Mouse (Mus musculus): ENCODE measurements around the gene Gal3st2.
"Not testable (repeated sequence)": the region's sequence is repeated elsewhere in the genome, so short reads cannot be mapped to it uniquely, and the experiment has no call there.

The Gal3st2 gene

DNA sequence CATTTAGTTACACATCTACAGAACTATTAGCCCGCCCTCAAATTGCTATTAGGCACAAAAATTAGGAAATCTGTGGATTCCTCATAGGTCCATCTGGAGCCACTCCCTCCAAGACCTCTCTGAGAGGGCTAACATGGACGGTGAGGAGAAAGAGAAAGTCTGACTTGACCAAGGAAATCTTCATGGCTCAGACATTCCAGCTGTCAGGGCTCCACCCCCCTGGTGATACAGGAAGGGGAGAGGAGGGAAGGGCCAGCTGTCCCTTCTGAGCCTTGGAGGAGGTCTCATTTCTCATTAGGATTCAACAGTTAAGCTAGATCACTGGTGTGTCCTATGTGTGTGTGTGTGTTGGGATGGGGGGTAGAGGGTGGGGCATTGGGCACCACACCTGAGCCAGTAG lies at the start of gene Gal3st2:
TSS of gene Gal3st2 (plus strand) at position 259 of the 400 bp plus-strand sequence.
- not testable (repeated sequence) for DNase-seq

DNA sequence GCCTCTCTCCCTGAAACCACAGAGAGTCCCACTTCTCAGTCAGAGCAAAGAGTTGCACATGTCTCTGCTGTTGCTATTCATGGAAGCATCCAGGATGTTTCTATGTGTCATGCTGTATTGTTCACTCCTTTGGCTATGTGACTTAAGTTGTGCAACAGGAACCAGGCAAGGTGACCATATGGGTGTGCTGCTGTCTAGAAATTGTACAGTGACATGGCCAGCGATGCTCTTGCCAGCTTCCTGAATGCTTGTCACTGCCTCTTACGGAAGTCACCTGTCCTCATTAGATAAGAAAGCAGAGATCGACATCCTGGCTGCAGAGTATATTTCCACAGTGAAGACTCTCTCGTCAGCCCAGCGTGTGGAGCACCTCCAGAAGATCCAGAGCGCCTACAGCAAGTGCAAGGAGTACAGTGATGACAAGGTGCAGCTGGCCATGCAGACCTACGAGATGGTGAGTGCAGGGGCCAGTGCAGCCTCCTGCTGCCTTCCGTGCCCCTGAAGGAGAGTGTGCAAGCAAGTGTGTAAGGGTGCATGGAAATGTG lies 49.5 kb upstream of the Gal3st2 start:
- DNase-seq, result no peak

- no peak for DNase-seq
Observed at GRCm38 (mm10) chr1:93817823-93818532, 43.1 kb upstream of the Gal3st2 start.

GRCm38 (mm10) chr1:93818722-93819121 lies 42.4 kb upstream of the Gal3st2 start:
- no peak for DNase-seq

GRCm38 (mm10) chr1:93823796-93824495 lies 37.2 kb upstream of the Gal3st2 start:
- no peak for DNase-seq

GRCm38 (mm10) chr1:93824609-93825008 lies 36.5 kb upstream of the Gal3st2 start, which contains the start of gene D2hgdh:
Gene D2hgdh (plus strand): TSS chr1:93824909.
- DNase-seq, result no peak

DNA sequence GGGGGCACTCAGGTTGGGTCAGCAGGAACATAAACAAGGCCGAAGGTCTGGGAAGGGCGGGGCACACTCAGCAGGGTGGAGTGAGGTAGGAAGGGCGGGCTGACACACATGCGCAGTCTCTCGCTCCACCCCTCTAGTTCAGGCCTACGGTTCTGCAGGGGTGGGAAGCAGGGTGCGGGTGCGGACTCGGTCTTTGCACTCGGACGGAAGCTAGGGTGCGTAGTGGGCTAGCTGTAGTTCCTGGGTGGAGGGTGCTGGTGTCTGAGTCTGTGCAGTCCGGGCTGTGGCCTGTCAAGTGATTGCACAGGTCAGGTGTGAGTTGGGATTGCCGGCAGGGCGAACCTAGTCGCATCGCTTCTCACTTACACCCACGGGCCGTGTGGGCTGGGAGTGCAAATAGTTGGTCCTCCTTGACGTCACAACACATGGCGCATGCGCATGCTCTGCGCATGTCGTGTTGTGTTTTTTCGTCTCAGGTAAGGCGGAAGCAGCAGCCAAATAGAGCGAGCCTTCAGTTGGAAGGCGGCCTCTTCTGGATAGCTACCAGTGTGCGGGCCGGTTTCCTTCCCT lies 35.9 kb upstream of the Gal3st2 start:
- DNase-seq, result peak; percentile 98

- DNase-seq, result no peak
Observed at GRCm38 (mm10) chr1:93825771-93826539, 35.2 kb upstream of the Gal3st2 start.

- DNase-seq, result no peak
Observed at GRCm38 (mm10) chr1:93826540-93826835, 34.6 kb upstream of the Gal3st2 start.

DNA sequence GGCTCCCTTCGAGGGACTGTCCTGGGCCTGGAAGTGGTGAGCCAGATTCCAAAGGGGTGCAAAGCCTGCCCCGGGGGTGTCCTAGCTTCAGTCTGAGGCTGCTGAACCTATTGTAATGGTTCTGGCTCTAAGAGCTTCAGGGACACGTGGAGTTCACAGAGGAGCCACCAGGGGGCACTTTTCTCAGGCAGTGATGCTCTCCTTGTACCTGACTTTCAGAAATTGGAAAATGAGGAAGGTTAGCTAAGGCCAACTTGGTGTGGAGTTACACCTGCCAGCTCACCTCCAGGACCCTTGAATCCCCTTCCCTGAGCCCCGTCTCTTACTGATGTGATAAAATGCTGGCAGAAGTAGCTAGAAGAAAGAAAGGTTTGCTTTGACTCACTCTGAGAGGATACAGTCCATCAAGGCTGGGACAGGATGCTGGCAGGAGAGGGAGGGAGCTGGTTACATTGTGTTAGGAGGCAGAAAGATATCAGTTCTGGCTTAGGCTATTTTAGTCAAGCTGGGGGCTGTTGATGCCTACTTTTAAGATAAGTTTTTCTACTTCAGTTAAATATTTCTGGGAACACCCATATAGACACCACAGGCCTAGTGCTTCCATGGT lies 28.2 kb upstream of the Gal3st2 start:
- DNase-seq, result not testable (repeated sequence)

DNA sequence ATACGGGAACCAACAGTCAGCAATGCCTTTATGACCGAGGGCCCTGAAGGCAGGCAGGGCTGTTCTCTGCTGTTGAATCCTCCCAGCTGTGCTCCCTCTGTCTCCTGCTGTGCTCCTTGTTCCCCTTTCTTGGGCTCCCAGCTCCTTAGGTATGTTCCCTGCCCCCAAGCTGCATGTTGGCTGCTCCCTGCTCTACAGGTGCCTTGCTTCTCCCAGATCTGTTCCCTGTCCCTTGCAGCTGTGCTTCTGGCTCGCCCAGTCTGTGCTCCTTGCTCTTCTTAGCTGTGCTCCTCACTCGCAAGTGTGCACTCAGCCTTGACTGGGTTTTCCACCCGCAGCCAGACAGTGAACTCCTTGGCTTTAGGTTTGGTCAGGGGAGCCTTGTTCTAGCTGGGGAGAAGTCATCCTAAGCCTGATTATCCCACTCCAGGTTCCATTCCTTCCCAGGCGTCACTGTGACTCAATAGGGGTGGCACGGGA lies 26.4 kb upstream of the Gal3st2 start:
- no peak for DNase-seq

DNA sequence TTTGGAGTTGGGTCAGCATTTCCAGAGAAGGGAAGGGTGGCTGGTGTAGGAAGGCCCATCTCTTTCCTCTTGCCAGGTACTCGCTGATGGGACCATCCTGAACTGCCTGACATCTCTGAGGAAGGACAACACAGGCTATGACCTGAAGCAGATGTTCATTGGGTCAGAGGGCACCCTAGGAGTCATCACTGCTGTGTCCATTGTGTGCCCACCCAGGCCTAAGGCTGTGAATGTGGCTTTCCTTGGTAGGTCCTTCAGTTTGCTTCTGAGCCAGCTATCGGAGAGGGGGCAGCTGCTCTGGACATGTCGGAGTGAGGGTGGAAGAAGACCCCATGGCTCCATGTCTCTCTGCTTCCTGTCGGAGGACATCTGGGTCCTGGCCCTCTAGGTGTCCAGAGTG lies 25.9 kb upstream of the Gal3st2 start:
- no peak for DNase-seq

GRCm38 (mm10) chr1:93835876-93836531 lies 25.1 kb upstream of the Gal3st2 start:
- no peak for DNase-seq

- no peak for DNase-seq
Observed at GRCm38 (mm10) chr1:93836532-93836913, 24.6 kb upstream of the Gal3st2 start.

DNA sequence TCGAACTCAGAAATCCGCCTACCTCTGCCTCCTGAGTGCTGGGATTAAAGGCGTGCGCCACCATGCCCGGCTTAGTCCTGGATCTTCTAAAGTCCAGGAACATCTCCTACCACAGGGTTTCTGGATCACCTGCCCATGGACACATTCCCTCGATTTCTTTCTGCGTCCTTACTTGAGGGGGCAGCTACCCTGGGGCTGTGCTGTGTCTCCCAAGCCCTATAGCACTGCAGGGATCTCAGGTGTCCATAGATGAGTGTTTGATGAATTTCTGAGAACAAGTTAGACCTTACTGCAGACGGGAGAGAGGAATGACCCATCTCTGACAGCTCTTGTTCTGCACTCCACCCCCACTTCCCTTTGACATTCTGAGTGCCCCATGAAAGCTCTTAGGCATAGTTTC lies 23.8 kb upstream of the Gal3st2 start:
- DNase-seq, result peak; percentile 0

GRCm38 (mm10) chr1:93838569-93838968 lies 22.5 kb upstream of the Gal3st2 start:
- not testable (repeated sequence) for DNase-seq

DNA sequence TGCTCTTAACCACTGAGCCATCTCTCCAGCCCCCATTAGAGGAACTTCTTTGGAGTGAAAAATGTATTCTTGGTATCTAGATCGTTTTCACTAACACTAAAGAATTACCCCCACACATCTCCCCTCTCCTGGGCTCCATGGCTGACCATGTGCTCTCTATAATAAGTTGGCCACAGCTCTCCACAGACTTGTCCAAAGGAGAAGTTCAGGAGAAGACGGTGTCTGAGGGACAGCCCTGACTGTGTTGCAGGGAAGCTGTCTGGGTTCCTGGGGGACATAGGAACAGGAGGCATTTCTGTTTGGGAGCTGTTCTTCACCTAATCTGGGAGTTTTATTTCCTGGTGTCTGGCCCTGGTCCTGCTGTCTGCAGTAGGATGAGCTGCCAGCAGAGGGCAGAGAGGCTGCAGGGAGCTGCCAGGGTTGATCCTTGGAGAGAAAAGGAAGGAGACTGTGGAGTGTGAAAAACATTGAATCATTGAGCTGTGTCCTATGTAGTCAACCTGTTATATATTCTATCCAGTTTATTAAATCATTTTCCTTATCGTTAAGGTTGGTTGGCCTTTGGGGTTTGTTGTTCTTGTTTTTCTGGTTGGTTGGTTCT lies 15.2 kb upstream of the Gal3st2 start:
- not testable (repeated sequence) for DNase-seq

- not testable (repeated sequence) for DNase-seq
Observed at GRCm38 (mm10) chr1:93855790-93856189, 5.3 kb upstream of the Gal3st2 start.

DNA sequence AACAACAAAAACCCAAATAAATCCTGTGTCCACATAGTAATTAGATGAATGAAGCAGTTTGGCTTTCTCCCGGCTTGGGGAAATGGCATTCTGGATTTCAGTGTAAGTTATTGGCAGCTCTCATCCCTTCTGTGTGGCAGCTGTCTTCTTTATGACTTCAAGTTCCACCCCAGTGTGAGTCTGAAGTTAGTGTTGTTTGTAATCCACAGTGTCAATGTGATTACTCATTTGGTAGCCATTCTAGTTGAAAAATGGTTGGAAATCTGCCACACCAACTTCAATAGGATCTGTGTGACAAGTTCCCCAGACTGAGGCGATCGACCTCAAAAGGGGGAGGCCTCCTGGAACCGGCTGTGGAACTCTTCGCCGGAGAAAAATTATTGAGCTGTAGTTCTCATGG lies 3.7 kb upstream of the Gal3st2 start:
- DNase-seq, result no peak

GRCm38 (mm10) chr1:93857991-93858390 lies 3.1 kb upstream of the Gal3st2 start:
- peak; percentile 45 for DNase-seq

- no peak for DNase-seq
Observed at GRCm38 (mm10) chr1:93859619-93860018, 1.5 kb upstream of the Gal3st2 start.
